Mouse (Mus musculus) erythroblast, embryonic 14.5 days (primary cell): ENCODE data around the gene Adgrf3.

Experiments
- GATA1 ChIP-seq: IDR thresholded peaks from 2 replicates; pipeline ENCODE4 v1.6.1; 2012; ENCODE audit warnings: low read length, inconsistent platforms, mixed read lengths
- TAL1 ChIP-seq: IDR thresholded peaks from 3 replicates; pipeline ENCODE4 v1.6.1; 2012; ENCODE audit warnings: low read length, inconsistent platforms, mixed read lengths

DNA sequence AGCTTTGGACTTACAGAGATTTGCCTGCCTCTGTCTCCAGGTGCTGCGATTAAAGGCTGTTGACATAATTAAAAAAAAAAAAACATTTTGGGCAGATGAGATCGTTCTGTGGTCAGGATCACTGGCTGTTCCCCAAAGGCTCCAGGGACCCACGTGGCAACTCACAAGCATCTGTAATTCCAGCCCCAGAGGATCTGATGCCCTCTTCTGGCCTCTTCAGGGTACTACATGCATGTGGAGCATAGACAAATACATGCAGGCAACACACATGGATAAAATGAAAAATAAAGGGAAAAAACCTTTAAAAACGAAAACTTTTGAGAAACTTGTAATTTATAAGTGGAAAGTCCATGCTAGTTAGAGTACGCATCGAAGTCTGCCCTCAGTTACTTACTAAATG, 1.8 kb upstream of the Adgrf3 start:
- TF ChIP-seq GATA1 = no peak
- no peak for TF ChIP-seq TAL1
